Mouse (Mus musculus): ENCODE data around the gene Dock2.
A peak's percentile ranks its signal among the peaks of the same experiment; 100 is the strongest.

The Dock2 gene

GRCm38 (mm10) chr11:34525096-34525891 lies 258.4 kb downstream of the Dock2 start:
- no peak for DNase-seq

- DNase-seq = no peak
Observed at GRCm38 (mm10) chr11:34524586-34524985, 259.1 kb downstream of the Dock2 start.

- no peak for DNase-seq
Observed at GRCm38 (mm10) chr11:34518566-34518965, 265.1 kb downstream of the Dock2 start.

- no peak for DNase-seq
Observed at GRCm38 (mm10) chr11:34516971-34517370, 266.7 kb downstream of the Dock2 start.

GRCm38 (mm10) chr11:34515301-34515700 lies 268.4 kb downstream of the Dock2 start:
- no peak for DNase-seq

- DNase-seq = no peak
Observed at GRCm38 (mm10) chr11:34506390-34506789, 277.3 kb downstream of the Dock2 start.

GRCm38 (mm10) chr11:34499663-34500062 lies 284.0 kb downstream of the Dock2 start:
- no peak for DNase-seq

- no peak for DNase-seq
Observed at GRCm38 (mm10) chr11:34494682-34495081, 289.0 kb downstream of the Dock2 start.

- no peak for DNase-seq
Observed at GRCm38 (mm10) chr11:34492986-34493385, 290.7 kb downstream of the Dock2 start.

- no peak for DNase-seq
Observed at GRCm38 (mm10) chr11:34492223-34492622, 291.5 kb downstream of the Dock2 start.

GRCm38 (mm10) chr11:34489548-34489947 lies 294.1 kb downstream of the Dock2 start:
- DNase-seq = no peak

- DNase-seq = peak; percentile 57
Observed at GRCm38 (mm10) chr11:34479301-34479700, 304.4 kb downstream of the Dock2 start.

- peak; percentile 69 for DNase-seq
Observed at GRCm38 (mm10) chr11:34469792-34470191, 313.9 kb downstream of the Dock2 start.

- DNase-seq = peak; percentile 70
Observed at GRCm38 (mm10) chr11:34468571-34468970, 315.1 kb downstream of the Dock2 start.

- DNase-seq = no peak
Observed at GRCm38 (mm10) chr11:34467056-34467455, 316.6 kb downstream of the Dock2 start.

- no peak for DNase-seq
Observed at GRCm38 (mm10) chr11:34449944-34450343, 333.7 kb downstream of the Dock2 start.

GRCm38 (mm10) chr11:34447891-34448290 lies 335.8 kb downstream of the Dock2 start:
- peak; percentile 44 for DNase-seq

GRCm38 (mm10) chr11:34438429-34438828 lies 345.3 kb downstream of the Dock2 start:
- no peak for DNase-seq

- DNase-seq = no peak
Observed at GRCm38 (mm10) chr11:34437446-34437845, 346.2 kb downstream of the Dock2 start.

- no peak for DNase-seq
Observed at GRCm38 (mm10) chr11:34431978-34432377, 351.7 kb downstream of the Dock2 start.

- DNase-seq = no peak
Observed at GRCm38 (mm10) chr11:34431371-34431770, 352.3 kb downstream of the Dock2 start.

- DNase-seq = no peak
Observed at GRCm38 (mm10) chr11:34430940-34431339, 352.8 kb downstream of the Dock2 start.

- no peak for DNase-seq
Observed at GRCm38 (mm10) chr11:34427212-34427611, 356.5 kb downstream of the Dock2 start.

GRCm38 (mm10) chr11:34424546-34424945 lies 359.1 kb downstream of the Dock2 start:
- peak; percentile 64 for DNase-seq

- DNase-seq = no peak
Observed at GRCm38 (mm10) chr11:34421061-34421460, 362.6 kb downstream of the Dock2 start.
